Mouse (Mus musculus) cerebellum, adult 2 months (tissue): ENCODE measurements around the gene Slc47a2.

Source experiments
- CTCF ChIP-seq: fragments of 200-500 bp; IDR thresholded peaks from 2 replicates; pipeline ENCODE4 v1.5.1; 2011; ENCODE audit warnings: low read depth, mild to moderate bottlenecking, control low read depth, low read length, moderate library complexity, borderline replicate concordance; ENCODE audit not compliant: insufficient read depth
- POLR2A ChIP-seq: fragments of 200-500 bp; IDR thresholded peaks from 2 replicates; pipeline ENCODE4 v1.6.1; 2011; ENCODE audit warnings: low read length, control low read depth, borderline replicate concordance; ENCODE audit not compliant: insufficient read depth

DNA sequence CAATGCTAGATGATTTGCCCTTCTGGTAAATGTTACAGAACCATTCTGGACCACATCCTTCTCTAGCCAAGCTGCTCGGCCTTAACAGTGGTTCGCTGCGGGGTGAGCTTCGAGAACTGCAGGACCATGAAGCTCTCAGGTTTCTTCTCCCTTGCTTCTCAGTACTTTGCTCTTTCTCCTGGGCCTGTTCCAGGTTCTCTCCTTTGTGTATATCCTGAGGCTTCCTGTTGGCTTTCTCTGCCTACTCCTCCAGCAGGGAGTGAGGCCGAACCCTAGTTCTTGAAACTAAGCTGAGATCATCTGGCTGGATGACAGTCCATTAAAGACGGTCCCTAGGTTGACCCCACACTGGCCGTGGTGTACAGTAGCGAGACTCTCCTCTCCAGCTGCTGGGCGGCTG lies 13.9 kb upstream of the Slc47a2 start:
- TF ChIP-seq CTCF = no peak
- no peak for TF ChIP-seq POLR2A
